Mouse (Mus musculus) stomach, embryonic 16.5 days (tissue): ENCODE data around the gene Rnf121. TPM values are rescaled to one million over a fixed set of nuclear protein-coding genes. Genes with fewer than 3 reads are reported as not detected.

ENCODE experiments used
- ATAC-seq: fragments of 200-750 bp; cut with Nextera tagmentation; 2 replicates; pipeline ENCODE4 v1.8.0; 2017; ENCODE audit warnings: moderate number of reproducible peaks, moderate TSS enrichment; ENCODE audit not compliant: insufficient read depth, low FRiP score
- H3K27ac ChIP-seq: fragments of 300-500 bp; sonication (generic); 2 replicates; pipeline ENCODE4 v1.5.1; 2014; ENCODE audit warnings: low read length
- H3K27me3 ChIP-seq: fragments of 300-500 bp; sonication (generic); 2 replicates; pipeline ENCODE4 v1.6.1; 2014; ENCODE audit warnings: low read length, control low read depth, mixed read lengths; ENCODE audit not compliant: control insufficient read depth, insufficient read depth
- H3K36me3 ChIP-seq: fragments of 300-500 bp; sonication (generic); 2 replicates; pipeline ENCODE4 v1.6.1; 2014; ENCODE audit warnings: low read length; ENCODE audit not compliant: control insufficient read depth, insufficient read depth
- H3K4me1 ChIP-seq: fragments of 300-500 bp; sonication (generic); 2 replicates; pipeline ENCODE4 v1.6.1; 2014; ENCODE audit warnings: low read length, control low read depth, mixed read lengths; ENCODE audit not compliant: control insufficient read depth, insufficient read depth
- H3K4me2 ChIP-seq: fragments of 300-500 bp; sonication (generic); 2 replicates; pipeline ENCODE4 v1.6.1; 2014; ENCODE audit warnings: low read depth, low read length, mixed read lengths
- H3K4me3 ChIP-seq: fragments of 300-500 bp; sonication (generic); replicated peaks from 2 replicates; pipeline ENCODE4 v1.5.1; 2014; ENCODE audit warnings: mild to moderate bottlenecking, low read length
- H3K9ac ChIP-seq: fragments of 300-500 bp; sonication (generic); 2 replicates; pipeline ENCODE4 v1.6.1; 2014; ENCODE audit warnings: low read length
- H3K9me3 ChIP-seq: fragments of 300-500 bp; sonication (generic); replicated peaks from 2 replicates; pipeline ENCODE4 v1.6.1; 2016; ENCODE audit warnings: low read length, control low read depth; ENCODE audit not compliant: control insufficient read depth
- WGBS: fragments of 180-500 bp; shearing (Covaris S2); extraction: QIAGEN DNeasy Blood & Tissue Kit; methylation state at CpG from one replicate; pipeline ENCODE4 v1.1.7; 2014; 5-methylcytosine and 5-hydroxymethylcytosine counted together
- polyA plus RNA-seq: library from polyadenylated mRNA; unstranded; fragments of >200 nt; fragmentation: Nextera tagmentation; extraction: Ambion mirVana; gene quantifications from 2 replicates; pipeline ENCODE4 v1.2.1, GENCODE M21; 2015

The Rnf121 gene
- polyA plus RNA-seq, 1 experiment from 2014 or later = 27.0 TPM

GRCm38 (mm10) chr7:101998194-101998927, 66.9 kb downstream of the Rnf121 start:
- Histone ChIP-seq H3K9me3 (no peaks in the 10 kb centered on the region), H3K4me3 (no peak overlapping the region), H3K27me3 (no peaks in the 10 kb centered on the region), H3K9ac (no peak overlapping the region), H3K4me2 (no peak overlapping the region), H3K27ac (peak overlapping the region; percentile 69; the same call in 1 of the 2 replicates), H3K36me3 (peaks cover 56% of the 10 kb centered on the region), H3K4me1 (peaks cover 4% of the 10 kb centered on the region; the same call in 1 of the 2 replicates)
- 58% methylated on average over 14 of the region's 14 CpGs for WGBS
- peak; percentile 72; the same call in 1 of the 2 replicates for ATAC-seq

DNA sequence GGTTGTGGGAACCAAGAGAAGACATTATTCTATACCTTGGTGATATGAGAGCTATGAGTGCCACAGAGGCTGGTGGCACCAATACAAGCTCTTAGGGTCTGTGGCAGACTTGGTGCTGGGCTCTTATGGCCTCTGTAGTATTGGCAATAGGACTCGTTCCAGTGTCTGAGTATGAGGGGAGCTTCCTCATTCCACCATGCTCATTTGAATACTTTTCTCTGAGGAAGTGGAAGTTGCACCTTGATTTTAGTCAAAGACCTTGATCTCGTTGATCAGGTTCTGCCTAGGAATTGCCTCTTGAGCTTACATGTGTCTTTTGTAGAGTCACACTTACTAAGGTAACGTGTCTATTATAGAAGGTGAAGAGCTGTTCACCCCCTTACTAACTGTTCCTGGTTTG, 71.0 kb downstream of the Rnf121 start:
- WGBS = 87% methylated on average over 3 of the region's 3 CpGs

GRCm38 (mm10) chr7:101985081-101985480, 80.2 kb downstream of the Rnf121 start:
- no peaks in the 10 kb centered on the region for H3K9me3 ChIP-seq
- H3K27me3 ChIP-seq = no peaks in the 10 kb centered on the region
- no peaks in the 10 kb centered on the region for H3K4me1 ChIP-seq
- H3K4me2 ChIP-seq = no peak overlapping the region
- 89% methylated on average over 3 of the region's 3 CpGs for WGBS
- H3K4me3 ChIP-seq = no peak overlapping the region
- H3K36me3 ChIP-seq = no peaks in the 10 kb centered on the region; the same call in 1 of the 2 replicates
- no peak overlapping the region for H3K9ac ChIP-seq
- no peak overlapping the region for H3K27ac ChIP-seq
- ATAC-seq = no peak

More for the DNA sequence above, 71.0 kb downstream of the Rnf121 start:
- Histone ChIP-seq H3K9ac (no peak overlapping the region), H3K4me2 (no peak overlapping the region), H3K36me3 (peaks cover 27% of the 10 kb centered on the region), H3K27ac (no peak overlapping the region), H3K4me1 (peaks cover 4% of the 10 kb centered on the region; the same call in 1 of the 2 replicates), H3K9me3 (no peaks in the 10 kb centered on the region), H3K27me3 (no peaks in the 10 kb centered on the region), H3K4me3 (no peak overlapping the region)
- no peak for ATAC-seq

DNA sequence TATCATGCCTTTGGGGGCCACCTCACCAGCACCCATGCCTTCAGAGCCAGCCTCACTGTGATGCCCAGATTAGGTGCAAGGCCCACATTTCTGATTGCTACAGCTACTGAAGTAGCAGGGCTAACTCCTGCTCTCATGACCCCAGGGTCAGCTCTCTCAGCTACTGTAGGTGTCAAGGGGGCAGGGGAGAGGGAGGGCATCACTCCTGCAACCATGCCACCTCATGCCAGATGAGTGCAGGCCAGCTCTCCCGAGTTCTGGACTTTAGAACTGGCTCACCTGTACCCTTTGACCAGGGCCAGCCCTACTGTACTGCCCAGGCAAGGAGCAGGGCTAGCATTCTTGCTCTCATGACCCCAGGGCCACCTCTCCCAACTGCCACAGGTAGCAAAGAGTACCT, 82.5 kb downstream of the Rnf121 start:
- Histone ChIP-seq H3K4me2 (no peak overlapping the region), H3K36me3 (no peaks in the 10 kb centered on the region; the same call in 1 of the 2 replicates), H3K27ac (no peak overlapping the region), H3K9me3 (no peaks in the 10 kb centered on the region), H3K27me3 (no peaks in the 10 kb centered on the region), H3K4me3 (no peak overlapping the region), H3K4me1 (no peaks in the 10 kb centered on the region), H3K9ac (no peak overlapping the region)
- ATAC-seq = no peak
- 89% methylated on average over 1 of the region's 1 CpGs for WGBS

- Histone ChIP-seq H3K36me3 (no peaks in the 10 kb centered on the region), H3K27me3 (no peaks in the 10 kb centered on the region), H3K4me1 (peaks cover 31% of the 10 kb centered on the region), H3K4me3 (no peak overlapping the region), H3K9ac (no peak overlapping the region), H3K9me3 (no peaks in the 10 kb centered on the region), H3K4me2 (no peak overlapping the region), H3K27ac (peak overlapping the region; percentile 4; the same call in 1 of the 2 replicates)
- ATAC-seq = no peak
- 27% methylated on average over 2 of the region's 2 CpGs for WGBS
Measured at GRCm38 (mm10) chr7:101974505-101974904, 90.8 kb downstream of the Rnf121 start.

DNA sequence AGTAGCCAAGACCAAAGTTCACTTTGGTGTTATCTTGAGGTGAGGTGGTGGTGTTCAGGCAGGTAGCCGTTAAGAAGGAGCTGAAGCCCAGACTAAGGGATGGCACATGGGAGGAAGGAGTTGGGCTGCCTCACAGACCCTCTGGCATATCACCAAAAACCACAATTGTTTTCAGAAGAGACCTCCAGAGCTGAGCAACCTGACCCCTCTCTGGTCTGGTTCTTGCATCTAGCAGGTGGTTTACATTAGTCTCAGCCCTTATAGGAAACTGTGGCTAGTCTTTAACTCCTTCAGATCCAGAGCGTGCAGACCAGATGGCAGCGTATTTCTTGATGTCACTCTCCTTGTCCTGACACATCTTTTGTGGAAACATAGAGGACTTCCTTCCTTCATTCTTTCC, 91.5 kb downstream of the Rnf121 start:
- no peak overlapping the region for H3K9ac ChIP-seq
- no peaks in the 10 kb centered on the region for H3K36me3 ChIP-seq
- 0 out of 2 replicates have a peak overlapping the region, but pooled peaks have one; percentile 5 for H3K27ac ChIP-seq
- H3K4me3 ChIP-seq = no peak overlapping the region
- no peaks in the 10 kb centered on the region for H3K9me3 ChIP-seq
- H3K4me2 ChIP-seq = no peak overlapping the region
- ATAC-seq = no peak
- H3K27me3 ChIP-seq = no peaks in the 10 kb centered on the region
- H3K4me1 ChIP-seq = peaks cover 36% of the 10 kb centered on the region
- 49% methylated on average over 3 of the region's 3 CpGs for WGBS

DNA sequence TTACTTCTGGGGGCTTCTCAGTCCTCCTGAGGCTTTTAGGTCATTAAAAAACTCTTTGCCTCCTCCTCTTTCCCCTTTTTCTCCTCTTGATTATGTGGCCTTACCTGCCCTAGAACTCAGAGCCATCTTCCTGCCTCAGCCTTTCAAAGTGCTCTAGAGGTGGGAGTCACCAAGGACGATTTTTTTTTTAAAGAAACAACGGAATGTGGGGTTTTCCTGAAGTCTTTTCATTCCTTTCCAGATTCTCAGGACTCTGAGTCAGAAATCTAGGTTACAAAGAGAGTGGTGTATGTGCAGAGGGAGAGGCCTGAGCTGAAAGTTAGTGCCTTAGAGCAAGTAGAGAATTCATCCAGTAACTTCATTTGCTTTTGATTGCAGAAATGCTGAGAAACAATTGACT, 93.5 kb downstream of the Rnf121 start:
- Histone ChIP-seq H3K9me3 (no peaks in the 10 kb centered on the region), H3K4me3 (peak overlapping the region; percentile 67), H3K27me3 (no peaks in the 10 kb centered on the region), H3K4me2 (peak overlapping the region; percentile 71), H3K4me1 (peaks cover 38% of the 10 kb centered on the region), H3K9ac (peak overlapping the region; percentile 83), H3K27ac (peak overlapping the region; percentile 99), H3K36me3 (no peaks in the 10 kb centered on the region)
- ATAC-seq = no peak
- WGBS = 33% methylated on average over 2 of the region's 2 CpGs

GRCm38 (mm10) chr7:101970821-101971461, 94.3 kb downstream of the Rnf121 start:
- ATAC-seq = peak; percentile 63
- Histone ChIP-seq H3K4me2 (peak overlapping the region; percentile 71), H3K4me1 (peaks cover 38% of the 10 kb centered on the region), H3K9ac (peak overlapping the region; percentile 83), H3K27me3 (no peaks in the 10 kb centered on the region), H3K9me3 (no peaks in the 10 kb centered on the region), H3K27ac (peak overlapping the region; percentile 99), H3K4me3 (peak overlapping the region; percentile 67), H3K36me3 (no peaks in the 10 kb centered on the region)
- WGBS = 1% methylated on average over 19 of the region's 19 CpGs

DNA sequence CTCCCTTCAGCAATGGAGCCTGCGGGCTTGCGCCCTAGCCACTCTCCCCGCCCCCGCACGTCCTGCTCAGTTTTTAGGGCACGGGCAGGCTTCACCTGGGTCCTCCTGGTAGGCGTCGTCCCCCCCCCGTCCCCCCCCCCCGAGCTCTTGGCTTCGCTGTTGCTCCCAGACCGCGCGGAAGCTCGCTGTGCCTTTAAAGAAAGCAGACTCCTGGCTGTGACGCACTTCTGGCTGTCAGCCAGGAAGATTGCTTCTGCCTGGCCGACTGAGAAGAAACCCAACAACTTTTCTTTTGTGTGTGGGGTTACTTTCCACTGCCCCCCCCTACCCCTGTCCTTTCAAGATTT, 94.9 kb downstream of the Rnf121 start:
- no peaks in the 10 kb centered on the region for H3K27me3 ChIP-seq
- no peaks in the 10 kb centered on the region for H3K9me3 ChIP-seq
- ATAC-seq = peak; percentile 76
- peaks cover 38% of the 10 kb centered on the region for H3K4me1 ChIP-seq
- under 1% methylated on average over 17 of the region's 17 CpGs for WGBS
- peak overlapping the region; percentile 71 for H3K4me2 ChIP-seq
- peak overlapping the region; percentile 99 for H3K27ac ChIP-seq
- H3K9ac ChIP-seq = peak overlapping the region; percentile 83
- H3K36me3 ChIP-seq = no peaks in the 10 kb centered on the region
- peak overlapping the region; percentile 67 for H3K4me3 ChIP-seq
